22 mouse cellular contexts compared by ENCODE assay signal in the genomic region with DNA sequence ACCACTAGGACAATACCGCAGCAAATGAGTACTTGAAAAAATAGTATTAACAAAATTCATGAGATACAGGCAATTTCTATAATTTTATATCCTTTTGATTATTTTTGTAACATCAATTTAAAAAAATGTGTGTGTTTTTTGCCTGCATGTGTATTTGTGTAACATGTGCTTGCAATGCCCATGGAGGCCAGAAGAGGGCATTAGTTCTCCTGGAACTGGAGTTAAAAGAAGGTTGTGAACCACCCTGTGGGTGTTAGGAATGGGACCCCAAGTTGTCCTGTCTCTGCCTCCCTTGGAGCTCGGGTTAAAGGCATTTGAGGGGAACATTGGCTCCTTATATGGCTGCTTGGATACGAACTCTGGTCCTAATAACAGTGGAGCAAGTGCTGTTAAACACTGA. TPM values are rescaled to one million over a fixed set of nuclear protein-coding genes. Genes with fewer than 3 reads are reported as not detected.
A peak's percentile ranks its signal among the peaks of the same experiment; 100 is the strongest.
DNase-seq lines count a peak whose midpoint lies in the region; ATAC-seq and TF ChIP-seq lines count a peak whose summit lies in the region.
"Had no signal": no experiment of that assay in that cellular context is flagged by ENCODE, and none has a peak within 500 bp of the region (broad histone marks: within the 10 kb centered on the region; RNA-seq: fewer than 3 reads in every experiment).

No protein-coding gene starts in this region.

- H3K36me3 ChIP-seq in kidney, postnatal 0 days (ENCODE audit: insufficient read depth, low read length): no peaks in the 10 kb centered on the region
- H3K36me3 ChIP-seq in midbrain, postnatal 0 days (ENCODE audit: insufficient read depth, low read length): no peaks in the 10 kb centered on the region
- H3K36me3 ChIP-seq in midbrain, embryonic 10.5 days: no peaks in the 10 kb centered on the region
- no peaks in the 10 kb centered on the region for H3K36me3 ChIP-seq in G1E (replicated peaks)
- H3K36me3 ChIP-seq: limb, embryonic 15.5 days; neural tube, embryonic 15.5 days had no signal

- no peak overlapping the region for H3K27ac ChIP-seq in kidney, postnatal 0 days
- H3K27ac ChIP-seq in midbrain, postnatal 0 days (ENCODE audit: low read depth, low read length): no peak overlapping the region
- no peak overlapping the region for H3K27ac ChIP-seq in midbrain, embryonic 10.5 days (replicated peaks)
- H3K27ac ChIP-seq: limb, embryonic 15.5 days; neural tube, embryonic 15.5 days had no signal

- H3K27me3 ChIP-seq in kidney, postnatal 0 days (ENCODE audit: insufficient read depth, low read length): no peaks in the 10 kb centered on the region
- no peaks in the 10 kb centered on the region for H3K27me3 ChIP-seq in midbrain, postnatal 0 days (ENCODE audit: insufficient read depth, low read length)
- H3K27me3 ChIP-seq in midbrain, embryonic 10.5 days (ENCODE audit: low read depth, poor library complexity, severe bottlenecking): no peaks in the 10 kb centered on the region
- H3K27me3 ChIP-seq in G1E (ENCODE audit: insufficient read depth, low read length): no peaks in the 10 kb centered on the region
- H3K27me3 ChIP-seq: limb, embryonic 15.5 days; neural tube, embryonic 15.5 days had no signal

- no peaks in the 10 kb centered on the region for H3K9me3 ChIP-seq in kidney, postnatal 0 days (replicated peaks; ENCODE audit: low read length)
- no peaks in the 10 kb centered on the region for H3K9me3 ChIP-seq in midbrain, postnatal 0 days (ENCODE audit: low read length)
- no peaks in the 10 kb centered on the region for H3K9me3 ChIP-seq in midbrain, embryonic 10.5 days (replicated peaks)
- H3K9me3 ChIP-seq in G1E (replicated peaks): no peaks in the 10 kb centered on the region
- H3K9me3 ChIP-seq: limb, embryonic 15.5 days; neural tube, embryonic 15.5 days had no signal

- 81% methylated on average over 3 of the region's 3 CpGs for WGBS in kidney, postnatal 0 days
- WGBS in midbrain, postnatal 0 days: 83% methylated on average over 3 of the region's 3 CpGs
- 86% methylated on average over 3 of the region's 3 CpGs for WGBS in midbrain, embryonic 10.5 days

- H3K4me1 ChIP-seq in kidney, postnatal 0 days (replicated peaks; ENCODE audit: insufficient read depth, low read length): no peaks in the 10 kb centered on the region
- H3K4me1 ChIP-seq in midbrain, postnatal 0 days (ENCODE audit: insufficient read depth, low read length): no peaks in the 10 kb centered on the region
- no peaks in the 10 kb centered on the region for H3K4me1 ChIP-seq in midbrain, embryonic 10.5 days
- H3K4me1 ChIP-seq in G1E (ENCODE audit: insufficient read depth, low read depth, low read length): no peaks in the 10 kb centered on the region
- H3K4me1 ChIP-seq: limb, embryonic 15.5 days; neural tube, embryonic 15.5 days had no signal

- H3K4me3 ChIP-seq in kidney, postnatal 0 days (replicated peaks; ENCODE audit: low read depth, low read length): no peak overlapping the region
- H3K4me3 ChIP-seq in midbrain, postnatal 0 days (ENCODE audit: low read depth, low read length): no peak overlapping the region
- H3K4me3 ChIP-seq in midbrain, embryonic 10.5 days: no peak overlapping the region
- H3K4me3 ChIP-seq in G1E (ENCODE audit: low read depth, low read length): no peak overlapping the region
- H3K4me3 ChIP-seq: limb, embryonic 15.5 days; neural tube, embryonic 15.5 days had no signal

- no peak for ATAC-seq in kidney, postnatal 0 days (replicated peaks; ENCODE audit: low FRiP score, low read depth)
- ATAC-seq in midbrain, postnatal 0 days (ENCODE audit: low FRiP score): no peak
- no peak for ATAC-seq in G1E (ENCODE audit: extremely low read depth, insufficient number of reproducible peaks, low FRiP score, poor library complexity, severe bottlenecking)
- no peak for ATAC-seq in frontal cortex, adult (ENCODE audit: low TSS enrichment)
- ATAC-seq: forebrain, embryonic 14.5 days; hindbrain, embryonic 16.5 days had no signal

- no peak for DNase-seq in kidney, postnatal 0 days (ENCODE audit: low spot score)
- no peak for DNase-seq in kidney, adult 8-10 months
- no peak for DNase-seq in midbrain, postnatal 0 days (ENCODE audit: low spot score)
- DNase-seq in midbrain, embryonic 10.5 days (ENCODE audit: low spot score): no peak
- no peak for DNase-seq in G1E (ENCODE audit: low spot score)
- peak; percentile 4 for DNase-seq in induced T-regulatory cell, adult 2 months (ENCODE audit: low read depth)
- no peak for DNase-seq in heart, adult 8-10 months (ENCODE audit: low spot score)
- DNase-seq: adrenal gland, adult 2 months; cerebellum, postnatal 25 days; heart, adult 11 months; lung, postnatal 36 days; retina, postnatal 1 day had no signal

- no peak overlapping the region for H3K4me2 ChIP-seq in kidney, postnatal 0 days (ENCODE audit: low read length)
- no peak overlapping the region for H3K4me2 ChIP-seq in midbrain, postnatal 0 days (ENCODE audit: low read depth, low read length, poor library complexity, severe bottlenecking)
- H3K4me2 ChIP-seq: limb, embryonic 15.5 days; midbrain, embryonic 11.5 days; neural tube, embryonic 15.5 days had no signal

- peak; percentile 28; the same call in 1 of the 2 replicates for TF ChIP-seq CTCF in kidney, postnatal 0 days (IDR thresholded peaks at IDR 0.05; ENCODE audit: low read depth)
- peak; percentile 37 for TF ChIP-seq CTCF in midbrain, postnatal 0 days (IDR thresholded peaks at IDR 0.05)
- 0 out of 2 replicates have a peak, but pooled peaks have one; percentile 5 for TF ChIP-seq CTCF in G1E (IDR thresholded peaks at IDR 0.05; ENCODE audit: low read depth, low read length)

- H3K9ac ChIP-seq in kidney, postnatal 0 days (ENCODE audit: low read depth, low read length): no peak overlapping the region
- H3K9ac ChIP-seq in midbrain, postnatal 0 days (replicated peaks; ENCODE audit: low read length, poor library complexity, severe bottlenecking): no peak overlapping the region
- H3K9ac ChIP-seq: limb, embryonic 15.5 days; neural tube, embryonic 15.5 days had no signal

RNA-seq across cellular contexts. Expression of gene Gm595, which starts 26.2 kb away (rescaled TPM):
- polyA plus RNA-seq in kidney, postnatal 0 days (2015; fragmentation: Nextera tagmentation; extraction: Ambion mirVana): not detected in 2 replicates
- not detected in 2 replicates for total RNA-seq in midbrain, postnatal 0 days (2014; rRNA removed)
- not detected in 2 replicates for polyA plus RNA-seq in midbrain, postnatal 0 days (2015; fragmentation: Nextera tagmentation; extraction: Ambion mirVana)
- polyA plus RNA-seq in midbrain, embryonic 10.5 days (2016; fragmentation: Nextera tagmentation; extraction: Ambion mirVana): not detected in 2 replicates
- total RNA-seq in G1E (2014; fragmentation: Nextera tagmentation): not detected in 2 replicates
- total RNA-seq in G1E (2017): not detected in 2 replicates
- polyA plus RNA-seq in G1E (2012): not detected in 2 replicates
- total RNA-seq in heart, adult 8-10 months (2022): not detected
- total RNA-seq: adrenal gland, adult 2 months; left cerebral cortex, postnatal 14 days had no signal
- polyA plus RNA-seq: adrenal gland, adult 2 months; forebrain, embryonic 14.5 days; heart, embryonic 16.5 days; hindbrain, embryonic 16.5 days; kidney, embryonic 14.5 days; limb, embryonic 15.5 days; midbrain, embryonic 11.5 days; neural tube, embryonic 15.5 days; stomach, embryonic 16.5 days had no signal
